Mouse (Mus musculus): ENCODE results near the gene Thada.
"Not testable (repeated sequence)": the region's sequence is repeated elsewhere in the genome, so short reads cannot be mapped to it uniquely, and the experiment has no call there.

Gene Thada

DNA sequence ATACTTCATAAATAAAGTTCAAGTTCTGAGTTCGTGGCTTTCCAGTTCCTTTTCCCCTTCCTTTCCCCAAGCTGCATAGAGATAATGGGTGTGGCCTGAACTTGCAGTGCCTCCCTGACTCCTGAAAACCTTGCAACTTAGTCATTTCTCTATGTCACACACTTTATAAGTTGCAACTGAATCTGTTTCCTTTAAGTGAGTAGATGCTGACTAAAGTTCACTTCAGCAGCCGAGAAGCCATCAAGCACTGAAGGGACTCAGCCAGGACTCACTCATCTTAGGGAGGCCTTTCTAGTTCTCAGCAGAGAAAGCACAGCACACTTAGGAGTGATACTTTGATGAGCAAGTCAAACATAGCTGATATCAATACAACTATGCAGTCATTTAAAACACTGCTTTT lies 137.5 kb downstream of the Thada start:
- in situ Hi-C loops (cut with MboI; ENCODE audit: low pct_unique_long_range_greater_than_20kb in 1 of 2, low sequenced_read_pairs in 2 of 2, unreplicated experiment in 1 of 2): no loop called here

DNA sequence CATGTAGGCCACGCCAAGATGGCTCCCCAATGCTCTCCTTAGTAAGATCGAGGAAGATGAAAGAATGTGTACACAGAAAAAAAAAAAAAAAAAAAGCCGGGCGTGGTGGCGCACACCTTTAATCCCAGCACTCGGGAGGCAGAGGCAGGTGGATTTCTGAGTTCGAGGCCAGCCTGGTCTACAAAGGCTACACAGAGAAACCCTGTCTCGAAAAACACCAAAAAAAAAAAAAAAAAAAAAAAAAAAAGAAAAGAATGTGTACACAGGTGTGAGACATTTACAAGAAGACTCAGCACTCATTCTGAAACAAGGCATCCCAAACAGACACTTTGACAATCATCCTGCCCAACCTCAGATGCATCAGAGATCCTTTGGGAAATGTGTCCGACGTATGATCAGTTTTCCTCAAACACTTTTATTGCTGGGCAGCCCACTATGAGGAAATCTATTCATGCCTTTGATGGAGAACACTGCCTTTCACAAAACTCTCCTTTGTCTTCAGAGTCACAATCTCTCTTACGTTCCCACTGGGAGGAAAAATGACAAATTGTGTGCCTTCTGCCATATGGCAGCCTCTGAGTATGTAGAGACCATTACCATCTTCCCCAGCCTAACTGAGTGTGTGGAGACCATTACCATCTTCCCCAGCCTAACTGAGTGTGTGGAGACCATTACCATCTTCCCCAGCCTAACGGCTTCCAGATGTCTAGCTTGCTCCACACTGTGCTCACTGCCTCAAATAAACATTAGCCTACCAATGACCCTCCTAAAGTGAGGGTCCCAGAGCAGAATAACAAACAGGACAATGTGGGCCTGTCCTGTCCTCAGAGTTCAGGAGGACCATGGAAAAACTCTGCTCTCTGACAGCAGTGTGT lies 138.7 kb downstream of the Thada start:
- in situ Hi-C loops (cut with MboI; ENCODE audit: low pct_unique_long_range_greater_than_20kb in 1 of 2, low sequenced_read_pairs in 2 of 2, unreplicated experiment in 1 of 2): no loop called here

DNA sequence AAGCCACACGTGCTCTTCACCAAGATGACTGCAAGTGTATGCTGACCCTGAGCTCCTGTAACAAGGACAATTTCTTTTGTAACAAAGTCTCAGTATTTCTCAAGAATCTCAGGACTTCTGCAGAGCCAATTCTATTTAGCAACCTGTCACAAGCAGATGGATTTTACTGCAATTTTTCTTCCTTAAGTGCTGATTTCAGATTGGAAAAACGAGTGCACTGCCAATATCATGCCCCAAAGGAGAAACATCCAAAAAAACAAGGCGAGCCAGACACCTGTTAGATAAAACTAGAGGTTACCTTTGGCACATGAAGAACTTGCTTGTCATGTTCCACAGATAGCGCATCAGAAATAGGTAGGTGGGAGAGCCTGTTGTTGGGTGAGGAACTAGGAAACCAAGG lies 143.8 kb downstream of the Thada start:
- in situ Hi-C loops (cut with MboI; ENCODE audit: low pct_unique_long_range_greater_than_20kb in 1 of 2, low sequenced_read_pairs in 2 of 2, unreplicated experiment in 1 of 2): no loop called here

GRCm38 (mm10) chr17:84321351-84321750 lies 144.7 kb downstream of the Thada start:
- in situ Hi-C loops (cut with MboI; ENCODE audit: low pct_unique_long_range_greater_than_20kb in 1 of 2, low sequenced_read_pairs in 2 of 2, unreplicated experiment in 1 of 2): no loop called here

DNA sequence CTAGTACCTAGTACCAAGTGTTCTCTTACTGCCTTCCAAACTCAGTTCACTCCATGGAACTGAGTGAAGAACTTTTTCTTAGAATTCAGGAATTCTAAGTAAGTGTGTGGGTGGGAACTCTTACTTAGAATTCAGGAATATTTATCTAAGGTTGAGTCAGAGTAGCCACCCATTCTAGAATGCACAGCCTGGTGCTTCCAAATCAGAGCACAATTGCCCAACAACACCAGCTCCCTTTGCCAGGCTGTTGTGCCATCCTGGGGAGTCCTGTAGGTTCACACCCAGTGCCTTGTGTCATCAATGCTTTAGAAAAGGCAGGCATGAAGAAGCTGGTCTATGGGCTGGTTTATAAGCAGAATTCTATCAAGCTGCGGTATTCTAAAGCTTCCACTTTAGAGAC lies 145.4 kb downstream of the Thada start:
- in situ Hi-C loops (cut with MboI; ENCODE audit: low pct_unique_long_range_greater_than_20kb in 1 of 2, low sequenced_read_pairs in 2 of 2, unreplicated experiment in 1 of 2): no loop called here

DNA sequence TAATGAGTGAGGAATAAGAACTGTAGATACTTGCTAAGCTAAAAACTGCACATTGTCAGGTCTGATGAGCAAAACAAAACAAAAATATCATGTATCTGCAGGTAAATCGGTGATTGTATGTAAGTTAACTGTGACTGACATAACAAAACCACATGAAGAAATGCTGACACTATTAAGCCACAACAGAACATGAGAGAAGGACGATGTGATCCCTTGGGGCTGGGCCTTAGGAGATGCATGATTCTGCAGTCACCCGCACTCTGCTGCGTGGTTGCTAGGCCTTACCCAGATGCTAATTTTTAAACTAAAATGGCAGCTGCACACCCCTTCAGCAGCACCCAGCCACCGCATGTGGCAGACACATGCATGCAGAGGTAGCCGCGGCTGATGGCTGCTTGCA lies 151.7 kb downstream of the Thada start:
- in situ Hi-C loops (cut with MboI; ENCODE audit: low pct_unique_long_range_greater_than_20kb in 1 of 2, low sequenced_read_pairs in 2 of 2, unreplicated experiment in 1 of 2): no loop called here

DNA sequence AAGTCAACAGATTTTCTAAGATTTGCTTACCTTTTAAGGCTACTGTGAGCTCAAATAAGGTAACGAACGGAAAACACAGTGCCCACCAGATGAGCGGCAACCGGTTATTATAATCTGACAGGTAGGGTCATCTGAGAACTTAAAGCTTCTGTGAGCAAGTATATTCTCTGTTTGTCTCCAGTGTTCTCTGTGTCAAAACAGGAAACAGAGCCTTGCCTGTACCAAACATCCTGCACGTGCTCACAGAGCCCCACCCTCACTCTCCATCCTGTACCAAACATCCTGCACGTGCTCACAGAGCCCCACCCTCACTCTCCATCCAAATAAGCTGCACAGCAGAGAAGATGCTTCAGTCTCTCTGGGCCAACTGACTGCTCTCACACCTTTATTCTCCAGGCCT lies 152.5 kb downstream of the Thada start:
- in situ Hi-C loops (cut with MboI; ENCODE audit: low pct_unique_long_range_greater_than_20kb in 1 of 2, low sequenced_read_pairs in 2 of 2, unreplicated experiment in 1 of 2): no loop called here

- in situ Hi-C loops (cut with MboI; ENCODE audit: low pct_unique_long_range_greater_than_20kb in 1 of 2, low sequenced_read_pairs in 2 of 2, unreplicated experiment in 1 of 2): no loop called here
Measured at GRCm38 (mm10) chr17:84306151-84306550, 159.9 kb downstream of the Thada start.

DNA sequence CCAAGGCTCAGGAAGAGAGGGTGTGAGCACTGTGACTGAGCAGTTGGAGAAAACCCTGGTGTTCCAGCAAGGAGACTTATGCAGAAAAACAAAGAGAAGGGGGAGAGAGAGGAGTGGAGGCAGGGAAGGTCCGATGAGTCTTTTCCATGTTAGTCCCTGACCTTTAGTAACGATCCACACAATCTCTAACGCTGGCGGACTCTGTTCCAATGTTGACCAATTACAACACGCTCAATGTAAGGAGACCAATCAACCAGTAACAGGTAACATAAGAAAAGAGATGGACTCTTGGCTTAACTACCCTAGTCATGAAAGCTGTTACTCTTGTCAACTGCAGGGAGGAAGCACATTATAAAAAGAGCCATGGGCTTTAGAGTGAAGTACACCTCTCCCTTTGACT lies 160.9 kb downstream of the Thada start:
- in situ Hi-C loops (cut with MboI; ENCODE audit: low pct_unique_long_range_greater_than_20kb in 1 of 2, low sequenced_read_pairs in 2 of 2, unreplicated experiment in 1 of 2): no loop called here

GRCm38 (mm10) chr17:84304141-84304540 lies 161.9 kb downstream of the Thada start:
- in situ Hi-C loops (cut with MboI; ENCODE audit: low pct_unique_long_range_greater_than_20kb in 1 of 2, low sequenced_read_pairs in 2 of 2, unreplicated experiment in 1 of 2): no loop called here

- in situ Hi-C loops (cut with MboI; ENCODE audit: low pct_unique_long_range_greater_than_20kb in 1 of 2, low sequenced_read_pairs in 2 of 2, unreplicated experiment in 1 of 2): no loop called here
Measured at GRCm38 (mm10) chr17:84297976-84298375, 168.0 kb downstream of the Thada start.

GRCm38 (mm10) chr17:84293221-84293620 lies 172.8 kb downstream of the Thada start:
- in situ Hi-C loops (cut with MboI; ENCODE audit: low pct_unique_long_range_greater_than_20kb in 1 of 2, low sequenced_read_pairs in 2 of 2, unreplicated experiment in 1 of 2): no loop called here

DNA sequence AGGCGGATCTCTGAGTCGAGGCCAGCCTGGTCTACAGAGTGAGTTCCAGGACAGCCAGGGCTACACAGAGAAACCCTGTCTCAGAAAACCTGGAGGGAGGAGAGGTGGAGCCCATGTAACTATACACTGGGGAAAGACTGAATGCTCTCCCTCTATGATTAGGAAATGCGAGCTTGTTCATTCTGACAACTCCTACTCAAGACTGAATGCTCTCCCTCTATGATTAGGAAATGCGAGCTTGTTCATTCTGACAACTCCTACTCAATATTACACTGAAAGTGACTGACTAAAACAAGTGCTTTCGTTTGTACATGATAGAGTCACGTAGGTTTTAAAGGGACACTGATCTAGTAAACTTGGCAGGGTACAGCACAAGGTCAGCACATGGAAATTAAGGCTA lies 174.8 kb downstream of the Thada start:
- in situ Hi-C loops (cut with MboI; ENCODE audit: low pct_unique_long_range_greater_than_20kb in 1 of 2, low sequenced_read_pairs in 2 of 2, unreplicated experiment in 1 of 2): not testable (repeated sequence)

GRCm38 (mm10) chr17:84287675-84288420 lies 178.2 kb downstream of the Thada start:
- in situ Hi-C loops (cut with MboI; ENCODE audit: low pct_unique_long_range_greater_than_20kb in 1 of 2, low sequenced_read_pairs in 2 of 2, unreplicated experiment in 1 of 2): no loop called here

DNA sequence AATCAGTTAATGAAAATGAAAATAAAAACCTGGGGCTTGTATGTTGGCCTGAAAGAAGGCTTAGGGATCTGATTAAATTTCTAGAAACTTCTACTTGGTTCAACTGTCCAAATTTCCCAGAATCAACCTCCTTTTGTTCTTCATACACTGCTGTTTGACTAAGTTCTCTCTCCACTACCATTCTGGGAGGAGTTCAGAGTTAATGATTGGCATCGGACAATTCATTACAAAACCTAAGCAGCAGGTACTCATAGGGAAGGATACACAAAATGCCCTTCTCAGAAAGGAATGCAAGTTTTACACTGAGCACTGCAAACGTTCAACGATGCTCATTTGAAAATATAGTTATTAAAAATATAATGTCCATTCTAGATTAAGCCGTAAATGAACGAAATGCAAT lies 179.5 kb downstream of the Thada start:
- in situ Hi-C loops (cut with MboI; ENCODE audit: low pct_unique_long_range_greater_than_20kb in 1 of 2, low sequenced_read_pairs in 2 of 2, unreplicated experiment in 1 of 2): no loop called here

DNA sequence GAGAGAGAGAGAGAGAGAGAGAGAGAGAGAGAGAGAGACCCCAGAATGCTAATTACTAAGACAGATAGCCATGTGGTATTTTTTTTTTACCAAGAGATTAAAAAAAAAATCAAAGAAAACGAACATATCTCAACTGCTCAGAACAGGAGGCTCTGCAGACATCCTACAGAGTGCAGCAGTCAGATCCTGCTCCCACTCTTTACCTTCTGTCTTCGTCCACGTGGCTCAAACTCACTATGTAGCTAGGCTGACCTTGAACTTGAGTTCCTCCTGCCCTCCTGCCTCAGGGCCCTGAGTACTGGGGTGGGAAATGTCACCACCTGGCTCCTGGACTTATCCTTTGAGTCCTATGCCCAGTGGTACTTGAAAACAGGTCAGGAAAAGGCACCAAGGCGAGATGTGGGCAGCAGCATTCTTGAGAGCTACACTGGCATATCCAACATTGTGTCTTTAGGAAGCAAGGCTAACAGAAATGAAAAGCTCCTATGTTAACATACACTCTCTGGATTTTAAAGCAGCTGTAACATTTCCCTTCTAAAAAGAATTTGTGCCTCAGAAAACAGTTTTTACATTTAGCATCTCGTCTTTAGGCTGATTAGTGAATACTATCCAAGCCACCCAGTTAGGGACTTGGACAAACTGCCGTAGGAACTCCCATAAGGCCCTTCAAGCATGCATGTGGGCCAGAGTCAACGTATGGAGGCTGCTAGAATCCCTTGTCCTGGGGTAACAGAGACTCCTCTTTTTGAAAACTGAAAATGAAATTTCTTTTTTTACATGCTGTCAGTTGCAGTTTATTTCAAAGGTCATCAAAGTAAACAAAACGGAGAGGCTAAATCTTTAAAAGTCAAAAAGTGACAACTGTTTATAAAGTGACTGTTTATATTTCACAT lies 183.4 kb downstream of the Thada start:
- in situ Hi-C loops (cut with MboI; ENCODE audit: low pct_unique_long_range_greater_than_20kb in 1 of 2, low sequenced_read_pairs in 2 of 2, unreplicated experiment in 1 of 2): no loop called here

GRCm38 (mm10) chr17:84279001-84279400 lies 187.0 kb downstream of the Thada start:
- in situ Hi-C loops (cut with MboI; ENCODE audit: low pct_unique_long_range_greater_than_20kb in 1 of 2, low sequenced_read_pairs in 2 of 2, unreplicated experiment in 1 of 2): no loop called here

GRCm38 (mm10) chr17:84278193-84278953 lies 187.6 kb downstream of the Thada start:
- in situ Hi-C loops (cut with MboI; ENCODE audit: low pct_unique_long_range_greater_than_20kb in 1 of 2, low sequenced_read_pairs in 2 of 2, unreplicated experiment in 1 of 2): no loop called here

Measured in mouse embryonic stem cell (cell line).